Mouse (Mus musculus) hindbrain, postnatal 0 days (tissue): ENCODE data around the gene Lztr1. TPM values are rescaled to one million over a fixed set of nuclear protein-coding genes. Genes with fewer than 3 reads are reported as not detected.

Experiments used
- ATAC-seq: fragments of 200-750 bp; cut with Nextera tagmentation; 2 replicates; pipeline ENCODE4 v1.8.0; 2017; ENCODE audit warnings: mild to moderate bottlenecking, moderate TSS enrichment, moderate library complexity
- DNase-seq: peaks from one replicate; pipeline ENCODE4 v3.0.0-alpha.2; 2015; ENCODE audit warnings: low spot score
- H3K27ac ChIP-seq: fragments of 300-500 bp; sonication (generic); 2 replicates; pipeline ENCODE4 v1.5.1; 2014; ENCODE audit warnings: mild to moderate bottlenecking
- H3K27me3 ChIP-seq: fragments of 300-500 bp; sonication (generic); 2 replicates; pipeline ENCODE4 v1.6.1; 2014; ENCODE audit warnings: low read length, mixed read lengths; ENCODE audit not compliant: insufficient read depth
- H3K36me3 ChIP-seq: fragments of 300-500 bp; sonication (generic); 2 replicates; pipeline ENCODE4 v1.6.1; 2014; ENCODE audit warnings: low read length, mixed read lengths; ENCODE audit not compliant: insufficient read depth
- H3K4me1 ChIP-seq: fragments of 300-500 bp; sonication (generic); 2 replicates; pipeline ENCODE4 v1.6.1; 2014; ENCODE audit warnings: antibody characterized with exemption, low read length, mixed read lengths; ENCODE audit not compliant: insufficient read depth
- H3K4me2 ChIP-seq: fragments of 300-500 bp; sonication (generic); 2 replicates; pipeline ENCODE4 v1.6.1; 2014; ENCODE audit warnings: low read depth, mild to moderate bottlenecking, low read length, moderate library complexity, mixed read lengths
- H3K4me3 ChIP-seq: fragments of 300-500 bp; sonication (generic); 2 replicates; pipeline ENCODE4 v1.5.1; 2014; ENCODE audit warnings: low read length
- H3K9ac ChIP-seq: fragments of 300-500 bp; sonication (generic); replicated peaks from 2 replicates; pipeline ENCODE4 v1.6.1; 2014; ENCODE audit warnings: mild to moderate bottlenecking, low read length, moderate library complexity, mixed read lengths
- H3K9me3 ChIP-seq: fragments of 300-500 bp; sonication (generic); 2 replicates; pipeline ENCODE4 v1.6.1; 2016; ENCODE audit warnings: low read length, mixed read lengths
- CTCF ChIP-seq: IDR thresholded peaks from 2 replicates; pipeline ENCODE4 v1.5.1; 2016; ENCODE audit warnings: antibody characterized with exemption, control low read depth, low read depth
- WGBS: fragments of 180-500 bp; shearing (Covaris S2); extraction: QIAGEN DNeasy Blood & Tissue Kit; methylation state at CpG from one replicate; pipeline ENCODE4 v1.1.7; 2014; 5-methylcytosine and 5-hydroxymethylcytosine counted together
- polyA plus RNA-seq: library from polyadenylated mRNA; unstranded; fragments of >200 nt; fragmentation: Nextera tagmentation; extraction: Ambion mirVana; gene quantifications from 2 replicates; pipeline ENCODE4 v1.2.1, GENCODE M21; 2015
- total RNA-seq: library from RNA; depleted of rRNA; stranded (reverse); fragments of >200 nt; gene quantifications from 2 replicates; pipeline ENCODE4 v1.2.3, GENCODE M21; 2014; rRNA removed

The Lztr1 gene
- total and polyA plus RNA-seq, 2 experiments from 2014 or later, result 82.2 to 279 TPM

GRCm38 (mm10) chr16:17559396-17560027, 51.0 kb downstream of the Lztr1 start:
- H3K4me3 ChIP-seq, result no peak overlapping the region
- no peaks in the 10 kb centered on the region for H3K9me3 ChIP-seq
- WGBS, result 68% methylated on average over 9 of the region's 9 CpGs
- DNase-seq, result no peak
- H3K27me3 ChIP-seq, result no peaks in the 10 kb centered on the region
- no peak overlapping the region for H3K27ac ChIP-seq
- no peaks in the 10 kb centered on the region for H3K36me3 ChIP-seq
- H3K4me2 ChIP-seq, result no peak overlapping the region
- TF ChIP-seq CTCF, result no peak
- H3K4me1 ChIP-seq, result peaks cover 16% of the 10 kb centered on the region; the same call in 1 of the 2 replicates
- H3K9ac ChIP-seq, result no peak overlapping the region
- ATAC-seq, result no peak

DNA sequence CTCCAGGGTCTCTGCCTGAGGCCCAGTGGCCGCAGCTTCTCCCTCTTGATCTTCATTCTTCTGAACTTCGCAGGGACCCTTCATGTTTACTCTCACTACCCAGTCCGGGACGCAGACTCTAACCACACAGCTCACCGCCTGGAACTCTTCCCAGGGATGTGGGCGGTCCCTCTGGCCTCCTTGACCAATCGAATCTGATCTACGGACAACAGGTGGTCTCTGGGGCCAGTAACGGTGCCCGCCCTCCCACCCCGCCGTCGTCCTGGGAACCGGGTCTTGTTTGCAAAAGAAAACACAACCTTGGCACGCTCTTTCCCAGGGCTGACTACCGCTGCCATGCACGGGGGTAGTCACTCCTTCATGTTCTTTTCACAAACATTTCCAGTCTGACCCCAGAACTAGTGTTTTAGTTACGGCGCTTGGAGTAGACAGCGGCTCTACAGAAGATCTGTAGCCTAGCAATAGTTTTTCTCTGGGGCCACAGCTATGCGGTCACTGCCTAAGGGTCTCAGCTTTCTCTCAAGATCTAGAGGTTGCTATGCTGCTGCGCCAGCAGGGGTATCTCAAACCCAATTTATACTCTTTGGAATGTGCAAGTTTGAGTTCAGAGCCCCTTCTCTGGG, 52.8 kb downstream of the Lztr1 start, which contains the start of gene Lrrc74b:
TSS of gene Lrrc74b (minus strand) at position 120 of the 623 bp plus-strand sequence.
- H3K9ac ChIP-seq, result peak within 1 kb of the TSS; percentile 35
- peak within 1 kb of the TSS; percentile 23 for H3K4me3 ChIP-seq
- 1% methylated on average over 22 of the region's 22 CpGs for WGBS
- no peaks in the 10 kb centered on the region for H3K27me3 ChIP-seq
- H3K27ac ChIP-seq, result peak within 1 kb of the TSS; percentile 64
- H3K9me3 ChIP-seq, result no peaks in the 10 kb centered on the region
- H3K36me3 ChIP-seq, result no peaks in the 10 kb centered on the region
- TF ChIP-seq CTCF, result peak; percentile 38
- peak; percentile 87 for ATAC-seq
- DNase-seq, result peak; percentile 83
- H3K4me2 ChIP-seq, result peak within 1 kb of the TSS; percentile 51
- peaks cover 16% of the 10 kb centered on the region; the same call in 1 of the 2 replicates for H3K4me1 ChIP-seq

DNA sequence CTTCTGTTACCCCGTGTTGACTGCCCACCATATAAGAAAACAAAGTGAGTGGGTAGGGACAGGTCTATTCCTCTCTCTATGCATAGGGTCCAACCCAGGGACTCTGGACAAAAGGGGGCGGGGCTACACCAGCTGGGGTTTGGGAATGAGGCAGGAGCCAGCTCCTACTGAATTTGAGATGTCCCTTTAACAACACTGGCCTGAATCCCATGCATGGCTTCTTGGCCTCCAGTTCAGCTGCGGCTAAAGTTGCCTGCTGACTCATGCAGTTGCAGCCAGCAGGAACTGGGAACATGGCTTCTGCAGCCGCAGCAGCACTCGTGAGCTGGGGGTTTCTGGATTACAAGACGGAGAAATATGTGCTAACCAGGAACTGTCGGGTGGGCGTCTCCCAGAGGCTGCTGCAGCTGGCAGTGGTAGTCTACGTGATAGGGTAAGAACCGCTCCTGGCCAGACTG, 53.3 kb downstream of the Lztr1 start, which contains the start of gene P2rx6:
TSS of gene P2rx6 (plus strand) at position 135 of the 458 bp plus-strand sequence.
- Histone ChIP-seq H3K4me1 (peaks cover 16% of the 10 kb centered on the region; the same call in 1 of the 2 replicates), H3K4me2 (peak within 1 kb of the TSS; percentile 51), H3K27ac (peak within 1 kb of the TSS; percentile 64), H3K9ac (peak within 1 kb of the TSS; percentile 35), H3K27me3 (no peaks in the 10 kb centered on the region), H3K36me3 (no peaks in the 10 kb centered on the region), H3K4me3 (peak within 1 kb of the TSS; percentile 23), H3K9me3 (no peaks in the 10 kb centered on the region)
- no peak for TF ChIP-seq CTCF
- WGBS, result under 1% methylated on average over 10 of the region's 10 CpGs
- ATAC-seq (peak; percentile 68), DNase-seq (peak; percentile 62)

DNA sequence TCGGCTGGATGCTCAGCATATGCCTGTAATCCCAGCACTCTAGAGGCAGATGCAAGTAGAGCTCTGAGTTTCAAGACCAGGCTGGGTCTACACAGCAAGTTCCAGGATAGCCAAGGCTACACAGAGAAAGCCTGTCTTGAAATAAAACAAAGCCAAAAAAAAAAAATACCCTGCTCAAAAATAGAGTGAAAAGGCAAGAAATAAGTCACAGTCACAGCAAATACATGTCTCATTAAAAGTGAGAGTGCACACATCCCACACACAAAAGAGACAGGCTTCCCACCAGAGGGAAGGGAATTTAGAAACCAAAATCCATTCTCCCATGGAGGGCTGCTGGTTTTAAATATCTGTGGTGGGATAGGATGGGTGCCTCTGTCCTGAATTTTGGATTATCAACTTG, 55.1 kb downstream of the Lztr1 start:
- no peaks in the 10 kb centered on the region for H3K36me3 ChIP-seq
- ATAC-seq, result no peak
- no peak overlapping the region for H3K4me2 ChIP-seq
- H3K9ac ChIP-seq, result no peak overlapping the region
- no peak overlapping the region for H3K27ac ChIP-seq
- H3K9me3 ChIP-seq, result no peaks in the 10 kb centered on the region
- WGBS, result 11% methylated on average over 1 of the region's 1 CpGs
- no peak for TF ChIP-seq CTCF
- no peak overlapping the region for H3K4me3 ChIP-seq
- no peaks in the 10 kb centered on the region for H3K27me3 ChIP-seq
- peaks cover 13% of the 10 kb centered on the region; the same call in 1 of the 2 replicates for H3K4me1 ChIP-seq
- no peak for DNase-seq

GRCm38 (mm10) chr16:17564221-17564620, 55.7 kb downstream of the Lztr1 start:
- no peak overlapping the region for H3K4me3 ChIP-seq
- H3K36me3 ChIP-seq, result no peaks in the 10 kb centered on the region
- H3K4me1 ChIP-seq, result peaks cover 8% of the 10 kb centered on the region; the same call in 1 of the 2 replicates
- ATAC-seq (no peak), DNase-seq (no peak)
- H3K9ac ChIP-seq, result no peak overlapping the region
- 77% methylated on average over 2 of the region's 2 CpGs for WGBS
- no peaks in the 10 kb centered on the region for H3K9me3 ChIP-seq
- H3K27ac ChIP-seq, result no peak overlapping the region
- H3K4me2 ChIP-seq, result no peak overlapping the region
- no peak for TF ChIP-seq CTCF
- H3K27me3 ChIP-seq, result no peaks in the 10 kb centered on the region

GRCm38 (mm10) chr16:17564771-17565170, 56.3 kb downstream of the Lztr1 start:
- Histone ChIP-seq H3K36me3 (no peaks in the 10 kb centered on the region), H3K4me2 (no peak overlapping the region), H3K27ac (no peak overlapping the region), H3K4me3 (no peak overlapping the region), H3K9me3 (no peaks in the 10 kb centered on the region), H3K27me3 (no peaks in the 10 kb centered on the region), H3K9ac (no peak overlapping the region), H3K4me1 (peaks cover 8% of the 10 kb centered on the region; the same call in 1 of the 2 replicates)
- 75% methylated on average over 3 of the region's 3 CpGs for WGBS
- no peak for DNase-seq
- TF ChIP-seq CTCF, result no peak
- no peak for ATAC-seq

DNA sequence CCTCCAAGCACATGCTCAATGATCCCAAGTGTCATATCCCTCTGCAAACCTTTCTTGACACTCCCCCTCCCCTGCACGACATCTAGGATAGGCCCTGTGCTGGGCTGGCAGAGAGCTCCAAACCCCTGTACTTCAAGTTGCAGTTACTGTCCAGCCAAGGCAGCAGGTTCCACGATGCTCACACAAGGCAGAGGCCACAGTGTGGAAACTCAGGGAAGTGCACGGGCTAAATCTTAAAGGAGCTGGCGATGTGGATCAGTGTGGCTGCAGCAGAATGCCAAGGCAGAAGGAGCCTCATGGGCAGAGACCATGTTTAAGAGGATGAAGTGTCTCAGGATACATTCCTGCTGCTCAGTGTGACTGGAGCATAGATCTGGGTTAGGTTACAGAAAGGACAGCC, 57.7 kb downstream of the Lztr1 start:
- Histone ChIP-seq H3K27ac (no peak overlapping the region), H3K4me3 (no peak overlapping the region), H3K36me3 (no peaks in the 10 kb centered on the region), H3K9me3 (no peaks in the 10 kb centered on the region), H3K4me2 (no peak overlapping the region), H3K9ac (no peak overlapping the region), H3K4me1 (peaks cover 8% of the 10 kb centered on the region; the same call in 1 of the 2 replicates), H3K27me3 (no peaks in the 10 kb centered on the region)
- DNase-seq (peak; percentile 34), ATAC-seq (no peak)
- TF ChIP-seq CTCF, result peak; percentile 50
- 19% methylated on average over 4 of the region's 4 CpGs for WGBS

Other genes with a start within 250 kb of the Lztr1 start
- gene Tmem191c, start 232.6 kb upstream of the Lztr1 start, total RNA-seq, result 65.0 and 76.9 TPM in 2 replicates
- 112 and 125 TPM in 2 replicates for gene Tmem191c, start 232.6 kb upstream of the Lztr1 start, polyA plus RNA-seq
- 3.5 and 4.2 TPM in 2 replicates for gene Serpind1, start 177.3 kb upstream of the Lztr1 start, total RNA-seq
- gene Serpind1, start 177.3 kb upstream of the Lztr1 start, polyA plus RNA-seq, result 9.9 and 10.3 TPM in 2 replicates
- gene Snap29, start 102.7 kb upstream of the Lztr1 start, total RNA-seq, result 28.1 and 30.0 TPM in 2 replicates
- 14.5 and 15.6 TPM in 2 replicates for gene Snap29, start 102.7 kb upstream of the Lztr1 start, polyA plus RNA-seq
- 111 and 154 TPM in 2 replicates for gene Pi4ka, start 102.4 kb upstream of the Lztr1 start, total RNA-seq
- 45.5 and 47.7 TPM in 2 replicates for gene Pi4ka, start 102.4 kb upstream of the Lztr1 start, polyA plus RNA-seq
- gene Crkl, start 56.7 kb upstream of the Lztr1 start, total RNA-seq, result 74.8 and 83.1 TPM in 2 replicates
- gene Crkl, start 56.7 kb upstream of the Lztr1 start, polyA plus RNA-seq, result 54.9 and 68.7 TPM in 2 replicates
- gene Aifm3, start 19.1 kb upstream of the Lztr1 start, total RNA-seq, result 13.8 and 16.8 TPM in 2 replicates
- gene Aifm3, start 19.1 kb upstream of the Lztr1 start, polyA plus RNA-seq, result 15.7 and 17.4 TPM in 2 replicates
- gene Thap7, start 22.4 kb downstream of the Lztr1 start, total RNA-seq, result 61.0 and 66.8 TPM in 2 replicates
- gene Thap7, start 22.4 kb downstream of the Lztr1 start, polyA plus RNA-seq, result 57.5 and 59.5 TPM in 2 replicates
- gene Lrrc74b, start 52.6 kb downstream of the Lztr1 start, total RNA-seq, result 2.3 and 2.4 TPM in 2 replicates
- gene Lrrc74b, start 52.6 kb downstream of the Lztr1 start, polyA plus RNA-seq, result 2.0 and 2.1 TPM in 2 replicates
- 3.4 and 5.1 TPM in 2 replicates for gene P2rx6, start 53.2 kb downstream of the Lztr1 start, total RNA-seq
- gene P2rx6, start 53.2 kb downstream of the Lztr1 start, polyA plus RNA-seq, result 2.3 and 3.0 TPM in 2 replicates
- 74.6 and 78.7 TPM in 2 replicates for gene Slc7a4, start 74.5 kb downstream of the Lztr1 start, total RNA-seq
- gene Slc7a4, start 74.5 kb downstream of the Lztr1 start, polyA plus RNA-seq, result 42.5 and 42.8 TPM in 2 replicates
- gene Smpd4, start 110.7 kb downstream of the Lztr1 start, total RNA-seq, result 62.4 and 67.4 TPM in 2 replicates
- 21.7 and 23.8 TPM in 2 replicates for gene Smpd4, start 110.7 kb downstream of the Lztr1 start, polyA plus RNA-seq
- 18.2 and 20.8 TPM in 2 replicates for gene Ccdc74a, start 137.8 kb downstream of the Lztr1 start, total RNA-seq
- 32.8 and 37.6 TPM in 2 replicates for gene Ccdc74a, start 137.8 kb downstream of the Lztr1 start, polyA plus RNA-seq
- gene Med15, start 224.2 kb downstream of the Lztr1 start, total RNA-seq, result 47.5 and 66.1 TPM in 2 replicates
- gene Med15, start 224.2 kb downstream of the Lztr1 start, polyA plus RNA-seq, result 33.8 and 39.2 TPM in 2 replicates